Mouse (Mus musculus): Measurements from ENCODE around the gene Foxg1.
A peak's percentile ranks its signal among the peaks of the same experiment; 100 is the strongest.

Gene Foxg1

DNA sequence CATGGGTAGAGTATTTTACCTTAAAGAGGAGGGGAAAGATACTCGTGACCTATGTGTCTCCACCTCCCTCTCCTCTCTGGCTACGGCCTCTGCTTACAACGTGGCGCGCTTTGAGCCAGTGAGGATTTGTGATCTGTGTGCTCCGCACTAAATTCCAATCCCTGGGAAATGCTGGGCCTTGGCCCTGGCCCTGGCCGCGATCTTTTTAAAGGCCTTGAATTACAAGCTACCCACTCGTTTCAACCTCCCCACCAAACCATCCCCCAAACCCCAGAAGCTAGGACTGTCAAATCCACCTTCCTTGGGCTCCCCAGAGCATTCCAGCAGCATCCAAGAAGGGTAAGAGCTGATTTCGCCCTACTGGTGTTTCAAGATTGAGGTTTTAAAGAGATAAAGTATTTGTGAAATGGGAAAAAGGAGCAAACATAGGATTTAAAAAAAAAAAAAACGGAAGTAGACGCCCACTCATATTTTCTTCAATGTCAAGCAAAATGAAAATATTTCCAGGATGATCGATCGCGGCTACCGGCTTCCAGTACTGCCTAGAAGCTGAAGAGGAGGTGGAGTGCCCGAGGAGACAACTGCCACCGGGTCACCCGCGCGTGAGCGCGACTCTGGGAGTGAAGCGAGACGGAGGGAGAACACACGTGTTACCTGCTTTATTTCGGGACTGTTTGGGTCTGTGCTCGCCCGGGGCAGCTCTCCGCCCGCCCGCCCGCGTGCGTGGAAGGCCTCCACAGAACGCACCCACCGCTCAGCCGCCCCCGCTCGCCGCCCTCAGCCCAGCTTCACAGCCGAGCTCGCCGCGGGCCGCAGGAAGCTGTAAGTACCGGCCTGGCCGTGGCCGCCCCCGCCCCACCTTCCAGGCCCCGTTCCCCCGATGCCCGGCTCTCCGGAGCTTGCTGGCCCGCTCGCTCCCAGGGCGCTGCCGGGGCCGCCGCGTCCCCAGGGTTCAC is at the start of gene Foxg1:
Foxg1 (plus strand) TSS at position 96 of the 956 bp plus-strand sequence.
- DNase-seq: peak; percentile 57

DNA sequence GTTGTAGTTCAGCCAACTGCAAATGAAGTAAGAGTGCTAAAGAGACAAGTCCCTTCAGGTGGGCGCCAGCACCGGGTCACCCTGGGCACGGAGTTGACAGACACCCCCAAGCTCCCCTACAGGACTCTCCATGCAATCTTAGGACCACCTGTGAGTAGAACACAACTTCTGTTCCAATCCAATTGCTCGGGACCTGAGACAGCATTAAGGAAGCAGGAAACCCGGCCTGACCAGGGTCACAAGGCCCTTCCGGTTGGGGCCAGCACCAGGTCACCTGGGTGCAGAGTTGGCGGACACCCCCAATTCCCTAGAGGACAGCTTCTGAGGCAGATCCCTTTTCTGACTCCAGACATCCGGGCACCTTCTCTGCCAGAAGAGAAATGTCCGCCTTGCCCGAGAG is 32.8 kb upstream of the Foxg1 start:
- DNase-seq: no peak

DNA sequence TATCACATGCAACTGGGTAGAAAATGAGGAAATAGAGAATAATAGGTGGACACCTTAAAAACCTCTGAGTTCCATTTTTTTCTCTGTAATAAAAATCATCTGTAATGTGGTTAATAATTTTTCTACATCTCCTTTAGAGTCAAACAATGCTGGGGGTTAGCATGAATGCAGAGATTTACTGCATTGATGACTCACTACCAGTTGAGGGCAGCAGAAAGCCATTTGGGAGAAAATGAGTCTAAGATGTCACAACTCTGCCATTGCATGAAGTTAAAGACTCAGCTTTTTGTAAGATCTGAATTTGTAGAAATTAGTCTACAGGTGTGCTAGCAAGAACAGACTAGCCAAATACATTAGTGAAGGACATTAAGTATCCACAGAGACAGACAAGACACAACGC is 13.5 kb upstream of the Foxg1 start:
- no peak for DNase-seq

DNA sequence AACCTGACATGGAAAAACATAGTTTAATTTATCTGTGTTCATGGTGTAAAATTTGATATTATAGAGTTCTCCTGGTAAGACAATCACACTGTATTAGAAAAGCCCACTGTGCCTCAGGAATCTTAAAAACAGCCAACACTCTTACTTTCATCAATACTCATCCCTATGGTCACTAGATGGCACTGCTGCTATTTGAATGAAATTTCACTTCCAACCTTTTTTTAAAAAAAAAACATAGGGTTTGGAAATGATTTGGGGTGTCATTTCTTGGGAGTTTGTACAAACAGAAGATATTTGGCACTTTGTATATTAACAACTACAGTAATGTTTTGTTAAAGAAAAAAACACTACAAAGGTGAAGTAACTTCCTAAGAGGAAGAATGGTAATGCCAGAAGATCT is 10.3 kb upstream of the Foxg1 start:
- DNase-seq: no peak

DNA sequence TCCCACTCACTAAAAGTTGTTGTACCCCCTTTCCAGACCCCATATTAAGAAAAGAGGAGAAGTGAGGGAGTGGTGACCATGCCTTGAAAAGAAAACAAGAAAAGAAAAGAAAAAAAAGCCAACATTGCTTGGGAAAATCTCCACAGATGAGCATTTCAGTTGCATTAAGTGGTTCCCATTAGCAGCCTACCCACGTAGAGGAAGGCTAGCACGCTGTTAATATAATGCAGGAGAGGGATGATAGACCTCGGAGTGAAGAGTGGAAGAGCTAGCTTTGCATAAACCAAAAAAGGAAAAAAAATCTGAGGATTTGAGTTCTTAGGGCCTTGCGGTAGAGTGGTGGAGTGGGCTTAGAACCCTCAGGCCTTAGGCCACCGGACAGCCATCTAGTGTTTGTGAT is 9.3 kb upstream of the Foxg1 start:
- DNase-seq: no peak

DNA sequence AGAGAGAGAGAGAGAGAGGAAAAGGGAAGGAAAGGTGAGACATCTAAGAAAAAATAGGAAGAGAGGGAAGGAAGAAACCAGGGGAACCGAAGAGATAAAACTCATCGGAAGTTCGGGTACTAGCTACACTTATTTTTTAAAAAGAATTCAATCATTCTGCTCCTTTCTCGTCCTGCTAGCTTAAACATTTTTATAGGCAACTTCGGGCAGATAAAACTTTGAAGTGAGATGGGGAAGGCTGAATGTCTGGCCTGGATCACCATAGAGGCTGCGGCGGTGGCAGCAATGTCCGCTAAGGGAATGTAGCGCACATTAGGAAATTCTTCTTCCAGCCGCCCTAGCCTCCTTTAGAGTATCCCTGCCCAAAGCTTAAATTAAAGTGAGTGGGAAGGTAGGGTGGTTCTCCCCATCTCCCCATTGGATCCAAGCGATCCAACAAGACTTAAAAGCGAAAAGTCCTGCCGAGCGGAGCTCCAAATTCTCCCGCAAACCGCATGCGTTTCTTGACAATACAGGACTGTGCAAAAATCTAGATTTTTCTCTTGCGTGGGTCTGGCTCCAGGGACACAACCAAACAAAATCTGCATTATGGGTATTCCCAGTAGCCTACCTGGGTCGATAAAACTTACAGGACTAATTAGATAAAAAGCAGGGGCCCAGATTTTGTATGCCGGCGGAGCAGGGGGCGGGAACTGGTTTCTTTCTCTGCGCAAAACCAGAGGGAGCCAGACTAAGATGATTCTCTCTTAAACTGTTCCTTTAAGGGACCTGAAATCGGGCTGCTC is 8.4 kb upstream of the Foxg1 start:
- no peak for DNase-seq

DNA sequence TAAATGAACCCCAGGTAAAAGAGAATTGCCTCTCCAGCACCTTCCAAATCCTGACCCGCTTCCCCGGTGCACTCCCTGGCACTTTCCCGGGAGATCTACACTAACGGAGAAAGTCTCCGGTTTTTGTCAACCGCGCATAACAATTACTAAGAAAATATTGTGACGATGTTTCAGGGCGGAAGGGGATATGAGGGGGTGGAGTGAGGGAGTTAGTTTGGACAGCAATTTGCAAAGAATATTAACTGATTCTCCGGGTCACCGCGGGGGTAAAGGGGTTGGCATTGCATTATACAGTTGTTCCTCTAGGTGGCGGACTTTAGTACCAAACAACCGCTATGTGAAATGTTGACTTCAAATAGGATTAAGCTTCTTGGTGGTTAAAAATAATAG is 7.9 kb upstream of the Foxg1 start:
- DNase-seq: no peak

DNA sequence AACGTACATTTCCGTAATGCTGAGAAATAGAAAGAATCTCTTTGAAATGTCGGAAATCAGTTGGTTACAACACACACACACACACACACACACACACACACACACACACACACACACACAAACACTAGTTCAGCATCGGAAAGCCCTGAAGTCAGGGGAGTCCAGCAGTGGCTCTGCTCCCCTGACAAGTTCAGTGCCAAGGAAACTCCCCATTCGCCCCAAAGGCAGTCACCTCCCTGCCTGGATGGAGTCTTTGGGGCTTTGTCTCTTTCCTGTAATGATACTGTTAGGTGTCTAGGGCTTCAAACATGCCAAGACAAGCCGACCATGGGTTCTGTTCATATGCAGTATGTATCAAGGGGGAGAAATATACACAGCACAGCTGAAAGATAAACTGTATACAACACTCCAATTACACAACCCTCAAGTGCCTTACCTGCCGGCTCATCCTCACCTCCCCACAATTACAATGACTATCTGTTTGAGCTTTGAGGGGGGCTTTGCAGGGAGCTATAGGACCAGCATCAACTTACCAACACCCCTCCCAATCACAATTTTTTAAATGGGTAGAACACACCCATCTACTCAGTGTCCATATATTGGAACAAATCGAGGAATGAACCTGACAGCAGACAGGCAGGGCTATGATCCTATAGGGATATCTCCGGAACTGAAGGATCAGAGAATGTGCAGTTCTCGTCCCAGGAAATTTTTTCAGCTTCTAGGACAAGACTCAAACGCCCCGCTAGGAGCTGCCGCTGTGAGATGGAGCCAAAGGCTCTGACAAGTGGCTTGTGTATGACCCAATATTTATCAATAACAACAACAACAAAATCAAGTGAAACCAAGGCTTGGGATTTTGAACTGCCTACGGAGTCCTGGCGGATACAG is 6.8 kb upstream of the Foxg1 start:
- DNase-seq: peak; percentile 37

DNA sequence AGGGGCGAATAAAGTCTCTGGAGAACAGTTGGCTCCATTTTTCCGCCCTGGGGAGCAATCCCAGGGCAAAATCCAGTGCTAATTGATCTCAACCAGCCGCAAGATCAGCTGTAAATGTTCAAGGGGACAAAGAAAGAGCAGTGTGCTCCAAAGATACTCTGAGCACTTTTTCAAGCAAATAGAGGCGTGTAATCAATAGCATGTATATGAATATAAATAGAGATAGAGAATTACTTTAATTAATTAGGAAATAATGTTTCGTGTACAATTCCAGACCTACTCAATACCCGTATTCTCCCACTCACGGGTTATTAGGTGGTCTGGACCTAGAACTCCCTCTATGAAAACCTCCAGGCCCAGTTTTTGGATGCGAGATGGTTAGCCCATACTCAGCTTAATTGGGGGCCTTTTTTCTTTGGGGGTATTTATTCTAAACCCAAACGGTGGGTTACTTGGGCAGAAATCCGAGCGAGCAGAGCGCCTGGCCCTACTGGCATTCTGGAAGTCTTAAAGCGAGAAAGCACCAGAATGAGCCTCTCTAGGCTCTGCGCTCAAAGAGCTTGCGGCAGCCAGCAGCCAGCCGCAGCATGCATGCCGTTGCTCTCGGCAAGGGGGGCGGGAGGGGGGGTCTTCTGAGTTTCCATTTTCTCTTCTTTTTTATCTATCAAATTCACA is 6.0 kb upstream of the Foxg1 start:
- peak; percentile 45 for DNase-seq

DNA sequence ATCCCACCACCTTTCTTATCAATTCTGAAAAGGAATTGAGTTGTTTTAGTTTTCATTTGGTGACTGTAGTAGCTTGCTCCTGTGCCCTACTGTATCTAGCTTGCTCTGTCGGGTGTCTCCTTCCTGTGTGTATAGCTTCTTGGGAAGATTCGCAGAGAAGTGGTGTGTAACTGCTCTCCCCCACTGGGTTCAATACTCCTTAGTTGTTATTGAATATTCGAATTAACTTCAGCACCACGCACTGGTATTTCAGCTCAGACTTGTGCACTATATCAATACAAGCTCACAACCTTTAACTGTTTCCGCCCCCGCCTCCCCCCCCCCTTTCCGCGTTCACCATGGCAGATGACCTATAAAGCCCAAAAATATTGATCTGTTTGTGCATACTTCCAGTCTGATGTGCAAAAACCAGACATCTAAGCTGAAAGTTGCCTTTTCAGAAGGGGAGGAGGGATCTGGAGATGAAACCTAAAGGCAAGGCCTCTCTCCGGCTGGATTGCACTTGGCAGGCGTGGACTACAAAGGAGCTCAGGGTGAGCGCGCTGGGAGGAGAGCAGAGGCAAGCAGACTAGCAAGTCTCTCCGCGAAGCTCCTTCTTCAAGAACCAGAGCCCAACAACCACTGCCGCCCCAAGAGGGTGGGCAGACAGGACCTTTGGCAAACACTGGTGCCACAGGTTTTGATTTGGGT is 5.0 kb upstream of the Foxg1 start:
- peak; percentile 72 for DNase-seq

DNA sequence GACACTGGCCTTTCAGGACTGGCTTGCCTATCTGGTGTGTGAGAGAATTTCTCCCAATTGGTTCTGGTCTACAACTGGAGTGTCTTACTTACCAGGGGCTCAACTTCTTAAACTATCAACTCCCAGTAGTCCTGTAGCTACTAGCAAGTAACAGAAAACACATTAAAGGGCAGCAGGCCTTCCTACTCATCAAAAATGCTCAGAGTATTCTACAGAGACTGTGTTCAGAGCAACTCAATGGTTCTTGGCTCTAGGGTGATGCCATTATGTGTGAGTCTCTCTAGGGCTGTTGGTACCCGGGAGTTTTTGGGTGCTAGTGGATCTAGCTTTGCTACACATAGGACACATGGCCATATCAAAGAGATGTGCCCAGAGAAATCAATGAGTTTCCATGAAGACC is 3.5 kb upstream of the Foxg1 start:
- no peak for DNase-seq

DNA sequence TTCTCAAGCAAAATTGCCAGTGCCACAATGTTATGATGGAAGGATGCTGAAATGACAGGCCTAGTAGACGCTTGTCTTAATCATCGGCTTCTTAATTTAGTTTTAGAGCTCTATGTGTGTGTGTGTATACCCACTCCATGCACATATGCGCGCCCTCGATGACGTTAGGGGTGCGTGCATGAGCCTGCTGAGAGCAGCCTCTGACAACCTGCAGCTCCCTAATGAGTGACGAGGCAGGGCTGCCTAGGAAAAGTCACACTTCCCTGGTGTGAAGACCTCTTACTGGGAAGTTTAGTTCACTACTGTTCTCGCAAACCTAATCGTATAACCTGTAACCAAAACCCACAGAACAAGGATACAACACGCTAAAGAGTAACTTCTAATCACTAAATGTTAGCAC is 3.0 kb upstream of the Foxg1 start:
- peak; percentile 58 for DNase-seq

DNA sequence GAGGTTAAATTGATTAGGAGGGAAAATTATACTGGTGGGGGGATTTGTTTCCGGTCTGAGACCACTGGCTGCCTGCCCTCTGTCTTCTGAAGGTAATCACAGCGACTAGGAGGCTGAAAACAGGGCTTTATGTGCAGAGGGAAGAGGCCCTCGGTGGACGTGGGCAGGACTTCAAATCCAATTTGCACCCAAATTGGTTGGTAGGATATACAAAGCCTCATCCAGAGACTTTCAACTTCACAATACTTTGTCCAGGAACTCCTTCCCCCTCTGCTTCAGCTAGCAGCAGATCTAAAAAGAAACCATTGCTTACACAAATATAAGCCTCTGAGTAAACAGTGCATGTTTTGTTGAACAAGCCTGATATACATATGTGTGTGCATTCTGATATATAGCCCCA is 2.0 kb upstream of the Foxg1 start:
- DNase-seq: peak; percentile 41

DNA sequence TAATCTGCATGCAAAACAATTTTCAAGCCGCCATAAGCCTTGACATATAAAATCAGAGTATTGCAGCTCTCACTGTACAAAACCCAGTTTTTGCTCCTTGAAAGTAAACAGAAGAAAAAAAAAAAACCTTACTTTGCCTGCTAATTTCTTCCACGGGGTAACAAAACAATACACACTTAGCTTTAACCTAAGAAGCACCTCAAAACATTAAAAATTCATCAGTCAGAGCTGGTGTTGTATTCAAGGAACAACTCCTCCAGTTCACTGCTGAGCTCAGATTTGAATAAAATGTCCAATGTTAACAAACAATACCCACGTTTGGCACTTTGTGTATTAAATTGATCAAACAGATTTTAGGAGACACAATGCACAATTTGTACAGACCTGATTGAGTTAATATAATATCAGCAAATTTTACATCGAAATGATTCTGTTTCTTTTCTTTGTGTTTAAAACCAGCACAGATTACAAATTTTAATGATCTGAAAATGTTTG is 1.4 kb upstream of the Foxg1 start:
- no peak for DNase-seq

DNA sequence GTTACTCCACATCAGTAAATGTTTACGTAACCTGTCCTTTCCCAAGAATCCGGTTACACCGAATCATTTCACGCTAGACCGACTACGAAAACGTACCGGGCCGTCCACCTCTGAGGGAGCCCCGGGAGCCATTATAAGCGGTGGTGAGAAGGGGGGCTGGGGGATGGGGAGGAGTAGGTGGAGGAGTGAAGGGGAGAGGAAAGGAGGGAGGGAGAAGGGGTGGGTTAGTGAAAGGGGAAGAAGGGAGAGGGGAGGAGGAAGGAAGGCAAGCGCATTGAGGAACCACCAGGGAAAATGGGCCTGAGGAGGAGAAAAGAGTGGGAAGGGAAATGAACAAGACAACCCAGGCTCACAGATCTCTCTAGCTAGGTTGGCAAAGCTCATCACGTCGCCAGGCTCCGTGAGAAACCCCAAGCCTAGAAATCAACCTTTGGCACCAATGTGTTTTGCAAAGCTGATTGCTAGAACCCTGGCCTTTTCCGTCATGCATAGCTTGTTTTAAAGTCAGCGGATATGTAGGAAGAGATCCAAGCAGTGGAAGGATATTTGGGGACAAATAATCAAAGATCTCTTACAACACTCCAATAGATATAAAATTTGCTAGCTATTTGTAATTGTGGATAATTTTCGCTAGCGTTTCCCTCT is 617 bp upstream of the Foxg1 start:
- peak; percentile 70 for DNase-seq

DNA sequence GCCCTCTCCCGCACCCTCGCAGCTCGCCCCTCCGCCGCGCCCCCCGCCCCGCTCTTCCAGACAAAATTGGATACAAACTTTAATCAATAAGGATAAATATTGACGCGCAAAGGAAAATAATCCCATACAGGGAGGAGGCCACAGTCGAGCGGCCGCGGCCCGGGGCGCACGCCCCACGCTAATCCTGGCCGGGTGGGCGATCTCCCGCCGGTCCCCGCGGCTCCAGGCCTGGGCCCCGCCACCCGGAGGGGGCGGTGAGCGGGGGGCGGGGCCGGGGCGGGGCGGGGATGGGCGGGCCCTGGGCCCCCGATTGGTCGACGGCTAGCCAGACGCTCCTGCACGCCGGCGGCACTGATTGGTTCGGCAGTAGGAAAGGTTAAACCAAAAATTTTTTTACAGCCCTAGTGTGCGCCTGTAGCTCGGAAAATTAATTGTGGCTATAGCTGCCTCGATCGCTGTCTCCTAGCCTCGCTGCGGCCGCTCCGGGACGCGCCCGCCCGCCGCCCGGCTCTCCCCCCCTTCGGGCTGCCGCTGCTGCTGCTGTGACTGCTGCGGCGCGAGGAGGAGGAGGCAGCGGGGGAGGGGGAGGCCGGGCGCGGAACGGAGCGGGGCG is 1.2 kb downstream of the Foxg1 start:
- peak; percentile 87 for DNase-seq

DNA sequence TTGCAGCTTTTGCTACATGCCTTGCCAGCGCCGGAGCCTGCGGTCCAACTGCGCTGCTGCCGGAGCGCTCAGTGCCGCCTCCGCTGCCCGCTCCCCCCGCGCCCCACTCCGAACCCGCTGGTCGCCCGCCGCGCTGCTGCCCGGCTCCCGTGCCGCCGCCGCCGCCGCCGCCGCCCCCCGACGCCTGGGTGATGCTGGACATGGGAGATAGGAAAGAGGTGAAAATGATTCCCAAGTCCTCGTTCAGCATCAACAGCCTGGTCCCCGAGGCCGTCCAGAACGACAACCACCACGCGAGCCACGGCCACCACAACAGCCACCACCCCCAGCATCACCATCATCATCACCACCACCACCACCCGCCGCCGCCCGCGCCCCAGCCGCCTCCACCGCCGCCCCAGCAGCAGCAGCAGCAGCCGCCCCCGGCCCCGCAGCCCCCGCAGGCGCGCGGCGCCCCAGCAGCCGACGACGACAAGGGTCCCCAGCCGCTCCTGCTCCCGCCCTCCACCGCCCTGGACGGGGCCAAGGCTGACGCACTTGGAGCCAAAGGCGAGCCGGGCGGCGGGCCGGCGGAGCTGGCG is 1.9 kb downstream of the Foxg1 start:
- peak; percentile 55 for DNase-seq

DNA sequence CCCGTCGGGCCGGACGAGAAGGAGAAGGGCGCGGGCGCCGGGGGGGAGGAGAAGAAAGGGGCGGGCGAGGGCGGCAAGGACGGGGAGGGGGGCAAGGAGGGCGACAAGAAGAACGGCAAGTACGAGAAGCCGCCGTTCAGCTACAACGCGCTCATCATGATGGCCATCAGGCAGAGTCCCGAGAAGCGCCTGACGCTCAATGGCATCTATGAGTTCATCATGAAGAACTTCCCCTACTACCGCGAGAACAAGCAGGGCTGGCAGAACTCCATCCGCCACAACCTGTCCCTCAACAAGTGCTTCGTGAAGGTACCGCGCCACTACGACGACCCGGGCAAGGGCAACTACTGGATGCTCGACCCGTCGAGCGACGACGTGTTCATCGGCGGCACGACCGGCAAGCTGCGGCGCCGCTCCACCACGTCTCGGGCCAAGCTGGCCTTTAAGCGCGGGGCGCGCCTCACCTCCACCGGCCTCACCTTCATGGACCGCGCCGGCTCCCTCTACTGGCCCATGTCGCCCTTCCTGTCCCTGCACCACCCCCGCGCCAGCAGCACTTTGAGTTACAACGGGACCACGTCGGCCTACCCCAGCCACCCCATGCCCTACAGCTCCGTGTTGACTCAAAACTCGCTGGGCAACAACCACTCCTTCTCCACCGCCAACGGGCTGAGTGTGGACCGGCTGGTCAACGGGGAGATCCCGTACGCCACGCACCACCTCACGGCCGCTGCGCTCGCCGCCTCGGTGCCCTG is 2.6 kb downstream of the Foxg1 start, which contains the start of gene Gm43517:
Gm43517 (plus strand) TSS at position 299 of the 755 bp plus-strand sequence.
- DNase-seq: peak; percentile 74

DNA sequence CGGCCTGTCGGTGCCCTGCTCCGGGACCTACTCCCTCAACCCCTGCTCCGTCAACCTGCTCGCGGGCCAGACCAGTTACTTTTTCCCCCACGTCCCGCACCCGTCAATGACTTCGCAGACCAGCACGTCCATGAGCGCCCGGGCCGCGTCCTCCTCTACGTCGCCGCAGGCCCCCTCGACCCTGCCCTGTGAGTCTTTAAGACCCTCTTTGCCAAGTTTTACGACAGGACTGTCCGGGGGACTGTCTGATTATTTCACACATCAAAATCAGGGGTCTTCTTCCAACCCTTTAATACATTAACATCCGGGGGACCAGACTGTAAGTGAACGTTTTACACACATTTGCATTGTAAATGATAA is 3.2 kb downstream of the Foxg1 start:
- DNase-seq: no peak
